Mouse (Mus musculus): Measurements from ENCODE around the gene C2cd2l. TPM values are rescaled to one million over a fixed set of nuclear protein-coding genes. Genes with fewer than 3 reads are reported as not detected.

The C2cd2l gene
- polyA plus RNA-seq, 1 experiment, result 164 TPM

- Histone ChIP-seq H3K4me1 (ENCODE audit: control insufficient read depth, insufficient read depth, low read length) (peaks cover 6% of the 10 kb centered on the region; the same call in 1 of the 2 replicates), H3K36me3 (ENCODE audit: control insufficient read depth, insufficient read depth, low read length) (no peaks in the 10 kb centered on the region), H3K27ac (ENCODE audit: insufficient read depth, low read depth, low read length) (no peak overlapping the region), H3K27me3 (replicated peaks; ENCODE audit: control insufficient read depth, insufficient read depth, low read length) (no peaks in the 10 kb centered on the region), H3K4me3 (ENCODE audit: insufficient read depth, low read depth, low read length) (peak overlapping the region; percentile 74; the same call in 1 of the 2 replicates)
- TF ChIP-seq CTCF (conservative IDR thresholded peaks at IDR 0.05; ENCODE audit: insufficient read depth, insufficient read length, low read depth, low read length) (no peak), POLR2A (IDR thresholded peaks at IDR 0.05; ENCODE audit: low read depth, low read length) (no peak)
- DNase-seq, result no peak
- WGBS, result 10% methylated on average over 5 of the region's 5 CpGs
These were observed 16.0 kb upstream of the C2cd2l start for GRCm38 (mm10) chr9:44336093-44336406.

- Histone ChIP-seq H3K36me3 (ENCODE audit: control insufficient read depth, insufficient read depth, low read length) (no peaks in the 10 kb centered on the region), H3K27ac (ENCODE audit: insufficient read depth, low read depth, low read length) (peak overlapping the region; percentile 37), H3K4me1 (ENCODE audit: control insufficient read depth, insufficient read depth, low read length) (peaks cover 6% of the 10 kb centered on the region; the same call in 1 of the 2 replicates), H3K4me3 (ENCODE audit: insufficient read depth, low read depth, low read length) (peak overlapping the region; percentile 74), H3K27me3 (replicated peaks; ENCODE audit: control insufficient read depth, insufficient read depth, low read length) (no peaks in the 10 kb centered on the region)
- peak; percentile 39 for DNase-seq
- no peak for TF ChIP-seq POLR2A (IDR thresholded peaks at IDR 0.05; ENCODE audit: low read depth, low read length)
- TF ChIP-seq CTCF (conservative IDR thresholded peaks at IDR 0.05; ENCODE audit: insufficient read depth, insufficient read length, low read depth, low read length), result no peak
- under 1% methylated on average over 50 of the region's 50 CpGs for WGBS
These were observed 15.4 kb upstream of the C2cd2l start for GRCm38 (mm10) chr9:44335331-44336092.

- Histone ChIP-seq H3K4me1 (ENCODE audit: control insufficient read depth, insufficient read depth, low read length) (peaks cover 6% of the 10 kb centered on the region; the same call in 1 of the 2 replicates), H3K36me3 (ENCODE audit: control insufficient read depth, insufficient read depth, low read length) (no peaks in the 10 kb centered on the region), H3K4me3 (ENCODE audit: insufficient read depth, low read depth, low read length) (peak within 1 kb of the TSS; percentile 74), H3K27ac (ENCODE audit: insufficient read depth, low read depth, low read length) (peak within 1 kb of the TSS; percentile 37), H3K27me3 (replicated peaks; ENCODE audit: control insufficient read depth, insufficient read depth, low read length) (no peaks in the 10 kb centered on the region)
- DNase-seq, result peak; percentile 100
- under 1% methylated on average over 91 of the region's 91 CpGs for WGBS
- peak; percentile 37; the same call in 1 of the 2 replicates for TF ChIP-seq CTCF (conservative IDR thresholded peaks at IDR 0.05; ENCODE audit: insufficient read depth, insufficient read length, low read depth, low read length)
- peak; percentile 99 for TF ChIP-seq POLR2A (IDR thresholded peaks at IDR 0.05; ENCODE audit: low read depth, low read length)
These were observed 14.6 kb upstream of the C2cd2l start, which contains the start of gene H2afx for GRCm38 (mm10) chr9:44334396-44335330. TSS of gene H2afx (plus strand) at chr9:44334694.

- no peak for DNase-seq
- WGBS, result 92% methylated on average over 13 of the region's 13 CpGs
- Histone ChIP-seq H3K4me3 (ENCODE audit: insufficient read depth, low read depth, low read length) (no peak overlapping the region), H3K4me1 (ENCODE audit: control insufficient read depth, insufficient read depth, low read length) (peaks cover 6% of the 10 kb centered on the region; the same call in 1 of the 2 replicates), H3K27me3 (replicated peaks; ENCODE audit: control insufficient read depth, insufficient read depth, low read length) (no peaks in the 10 kb centered on the region), H3K36me3 (ENCODE audit: control insufficient read depth, insufficient read depth, low read length) (no peaks in the 10 kb centered on the region), H3K27ac (ENCODE audit: insufficient read depth, low read depth, low read length) (no peak overlapping the region)
- TF ChIP-seq POLR2A (IDR thresholded peaks at IDR 0.05; ENCODE audit: low read depth, low read length) (no peak), CTCF (conservative IDR thresholded peaks at IDR 0.05; ENCODE audit: insufficient read depth, insufficient read length, low read depth, low read length) (no peak)
These were observed 13.0 kb upstream of the C2cd2l start for GRCm38 (mm10) chr9:44332918-44333638.

GRCm38 (mm10) chr9:44330736-44331135, 10.7 kb upstream of the C2cd2l start:
- no peak overlapping the region for H3K4me3 ChIP-seq (ENCODE audit: insufficient read depth, low read depth, low read length)
- TF ChIP-seq CTCF (conservative IDR thresholded peaks at IDR 0.05; ENCODE audit: insufficient read depth, insufficient read length, low read depth, low read length) (no peak), POLR2A (IDR thresholded peaks at IDR 0.05; ENCODE audit: low read depth, low read length) (no peak)
- 84% methylated on average over 6 of the region's 6 CpGs for WGBS

GRCm38 (mm10) chr9:44327926-44328325, 7.8 kb upstream of the C2cd2l start:
- peaks cover 7% of the 10 kb centered on the region; the same call in 1 of the 2 replicates for H3K4me1 ChIP-seq (ENCODE audit: control insufficient read depth, insufficient read depth, low read length)
- peak overlapping the region; percentile 72; the same call in 1 of the 2 replicates for H3K4me3 ChIP-seq (ENCODE audit: insufficient read depth, low read depth, low read length)
- H3K27ac ChIP-seq (ENCODE audit: insufficient read depth, low read depth, low read length), result no peak overlapping the region
- TF ChIP-seq POLR2A (IDR thresholded peaks at IDR 0.05; ENCODE audit: low read depth, low read length) (no peak), CTCF (conservative IDR thresholded peaks at IDR 0.05; ENCODE audit: insufficient read depth, insufficient read length, low read depth, low read length) (no peak)
- H3K36me3 ChIP-seq (ENCODE audit: control insufficient read depth, insufficient read depth, low read length), result no peaks in the 10 kb centered on the region
- H3K27me3 ChIP-seq (replicated peaks; ENCODE audit: control insufficient read depth, insufficient read depth, low read length), result no peaks in the 10 kb centered on the region
- DNase-seq, result no peak
- 78% methylated on average over 5 of the region's 5 CpGs for WGBS

More at GRCm38 (mm10) chr9:44330736-44331135, 10.7 kb upstream of the C2cd2l start:
- H3K27me3 ChIP-seq (replicated peaks; ENCODE audit: control insufficient read depth, insufficient read depth, low read length), result no peaks in the 10 kb centered on the region
- DNase-seq, result no peak
- no peak overlapping the region for H3K27ac ChIP-seq (ENCODE audit: insufficient read depth, low read depth, low read length)
- H3K36me3 ChIP-seq (ENCODE audit: control insufficient read depth, insufficient read depth, low read length), result no peaks in the 10 kb centered on the region
- peaks cover 8% of the 10 kb centered on the region; the same call in 1 of the 2 replicates for H3K4me1 ChIP-seq (ENCODE audit: control insufficient read depth, insufficient read depth, low read length)

Measured in kidney, adult 2 months (tissue).